Mouse (Mus musculus) lung, adult 2 months (tissue): ENCODE results near the gene Zfp664.

Source experiments
- CTCF ChIP-seq: fragments of 200-500 bp; IDR thresholded peaks from 2 replicates; pipeline ENCODE4 v1.5.1; 2011; ENCODE audit warnings: mild to moderate bottlenecking, low read length, control low read depth; ENCODE audit not compliant: insufficient read depth
- POLR2A ChIP-seq: fragments of 200-500 bp; IDR thresholded peaks from 2 replicates; pipeline ENCODE4 v1.6.1; 2011; ENCODE audit warnings: low read depth, mild to moderate bottlenecking, control low read depth, low read length, borderline replicate concordance; ENCODE audit errors: extremely low read depth

DNA sequence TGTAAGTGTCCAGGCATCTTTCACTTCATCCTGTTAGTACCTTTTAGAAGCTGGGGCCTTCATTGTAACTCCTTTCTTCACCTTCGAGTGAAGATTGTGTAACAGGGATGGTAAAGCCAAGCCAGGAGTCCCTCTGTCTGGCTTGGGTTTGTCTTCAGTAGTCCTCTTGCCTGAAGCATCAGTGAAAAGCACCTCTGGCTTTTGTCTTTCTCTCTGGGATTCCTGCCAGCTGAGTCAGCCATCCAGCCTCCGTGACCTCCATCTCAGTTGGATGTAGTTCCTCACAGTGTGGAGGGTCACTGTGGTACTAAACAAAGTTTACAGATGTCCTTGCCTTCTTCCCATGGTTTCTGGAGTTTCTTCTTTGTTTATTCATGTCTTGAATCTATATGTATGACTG lies 9.5 kb downstream of the Zfp664 start:
- TF ChIP-seq POLR2A (no peak), CTCF (no peak)
